Mouse (Mus musculus) embryonic facial prominence, embryonic 11.5 days (tissue): ENCODE measurements around the gene Gm20388. TPM values are rescaled to one million over a fixed set of nuclear protein-coding genes. Genes with fewer than 3 reads are reported as not detected.

Source experiments
- ATAC-seq: fragments of 200-750 bp; cut with Nextera tagmentation; replicated peaks from 2 replicates; pipeline ENCODE4 v1.8.0; 2017; ENCODE audit warnings: low read depth; ENCODE audit not compliant: insufficient number of reproducible peaks, low FRiP score, low TSS enrichment
- DNase-seq: peaks from one replicate; pipeline ENCODE4 v3.0.0-alpha.2; 2015; ENCODE audit warnings: low spot score
- H3K27ac ChIP-seq: fragments of 300-500 bp; sonication (generic); replicated peaks from 2 replicates; pipeline ENCODE4 v1.5.1; 2014; ENCODE audit warnings: mild to moderate bottlenecking, low read depth, low read length, control low read depth
- H3K27me3 ChIP-seq: fragments of 300-500 bp; sonication (generic); 2 replicates; pipeline ENCODE4 v1.6.1; 2014; ENCODE audit warnings: mild to moderate bottlenecking, low read length, moderate library complexity, mixed read lengths; ENCODE audit not compliant: control insufficient read depth, insufficient read depth
- H3K36me3 ChIP-seq: fragments of 300-500 bp; sonication (generic); replicated peaks from 2 replicates; pipeline ENCODE4 v1.6.1; 2014; ENCODE audit warnings: low read depth, mild to moderate bottlenecking, low read length, moderate library complexity, mixed read lengths; ENCODE audit not compliant: control insufficient read depth, insufficient read depth
- H3K4me1 ChIP-seq: fragments of 300-500 bp; sonication (generic); 2 replicates; pipeline ENCODE4 v1.6.1; 2014; ENCODE audit warnings: low read length, mixed read lengths; ENCODE audit not compliant: control insufficient read depth, insufficient read depth
- H3K4me2 ChIP-seq: fragments of 300-500 bp; sonication (generic); 2 replicates; pipeline ENCODE4 v1.6.1; 2014; ENCODE audit warnings: low read depth, mild to moderate bottlenecking, control low read depth, low read length, moderate library complexity
- H3K4me3 ChIP-seq: fragments of 300-500 bp; sonication (generic); 2 replicates; pipeline ENCODE4 v1.5.1; 2014; ENCODE audit warnings: low read depth, low read length, control low read depth
- H3K9ac ChIP-seq: fragments of 300-500 bp; sonication (generic); replicated peaks from 2 replicates; pipeline ENCODE4 v1.6.1; 2014; ENCODE audit warnings: mild to moderate bottlenecking, control low read depth, low read length
- H3K9me3 ChIP-seq: fragments of 300-500 bp; sonication (generic); replicated peaks from 2 replicates; pipeline ENCODE4 v1.6.1; 2016; ENCODE audit warnings: mild to moderate bottlenecking, low read length, inconsistent platforms, mixed read lengths; ENCODE audit not compliant: control insufficient read depth
- WGBS: fragments of 180-500 bp; shearing (Covaris S2); extraction: QIAGEN DNeasy Blood & Tissue Kit; methylation state at CpG from one replicate; pipeline ENCODE4 v1.1.7; 2014; 5-methylcytosine and 5-hydroxymethylcytosine counted together
- polyA plus RNA-seq: library from polyadenylated mRNA; unstranded; fragments of >200 nt; fragmentation: Nextera tagmentation; extraction: Ambion mirVana; gene quantifications from 2 replicates; pipeline ENCODE4 v1.2.1, GENCODE M21; 2014

Gene Gm20388
- polyA plus RNA-seq, 1 experiment from 2014 or later: 3.1 TPM

- Histone ChIP-seq H3K9ac (no peak overlapping the region), H3K36me3 (no peaks in the 10 kb centered on the region), H3K4me2 (no peak overlapping the region), H3K4me1 (peaks cover 10% of the 10 kb centered on the region), H3K27ac (no peak overlapping the region), H3K27me3 (no peaks in the 10 kb centered on the region), H3K4me3 (no peak overlapping the region), H3K9me3 (no peaks in the 10 kb centered on the region)
- ATAC-seq (no peak), DNase-seq (no peak)
- 75% methylated on average over 3 of the region's 3 CpGs for WGBS
Observed at GRCm38 (mm10) chr8:122526084-122526483, 2615.4 kb downstream of the Gm20388 start.

GRCm38 (mm10) chr8:122526526-122527170, 2616.0 kb downstream of the Gm20388 start:
- no peak for ATAC-seq
- H3K36me3 ChIP-seq: no peaks in the 10 kb centered on the region
- no peak overlapping the region for H3K27ac ChIP-seq
- peaks cover 10% of the 10 kb centered on the region for H3K4me1 ChIP-seq
- H3K9ac ChIP-seq: no peak overlapping the region
- no peaks in the 10 kb centered on the region for H3K9me3 ChIP-seq
- no peaks in the 10 kb centered on the region for H3K27me3 ChIP-seq
- WGBS: 57% methylated on average over 7 of the region's 7 CpGs
- H3K4me3 ChIP-seq: no peak overlapping the region
- no peak overlapping the region for H3K4me2 ChIP-seq
- DNase-seq: no peak

GRCm38 (mm10) chr8:122527937-122528336, 2617.3 kb downstream of the Gm20388 start:
- Histone ChIP-seq H3K9ac (no peak overlapping the region), H3K4me2 (no peak overlapping the region), H3K27ac (no peak overlapping the region), H3K9me3 (no peaks in the 10 kb centered on the region), H3K4me3 (no peak overlapping the region), H3K27me3 (no peaks in the 10 kb centered on the region), H3K36me3 (no peaks in the 10 kb centered on the region), H3K4me1 (peaks cover 10% of the 10 kb centered on the region)
- ATAC-seq (no peak), DNase-seq (no peak)
- WGBS: 91% methylated on average over 3 of the region's 3 CpGs

GRCm38 (mm10) chr8:122529159-122529558, 2618.5 kb downstream of the Gm20388 start:
- Histone ChIP-seq H3K4me1 (peaks cover 2% of the 10 kb centered on the region; the same call in 1 of the 2 replicates), H3K4me2 (no peak overlapping the region), H3K36me3 (no peaks in the 10 kb centered on the region), H3K9ac (no peak overlapping the region), H3K27me3 (no peaks in the 10 kb centered on the region), H3K27ac (no peak overlapping the region), H3K9me3 (no peaks in the 10 kb centered on the region), H3K4me3 (no peak overlapping the region)
- no peak for DNase-seq
- ATAC-seq: no peak
- WGBS: 92% methylated on average over 4 of the region's 4 CpGs

GRCm38 (mm10) chr8:122531312-122531711, 2620.7 kb downstream of the Gm20388 start:
- Histone ChIP-seq H3K9ac (0 out of 2 replicates have a peak overlapping the region, but pooled peaks have one; percentile 22), H3K4me3 (no peak overlapping the region), H3K4me1 (peaks cover 2% of the 10 kb centered on the region; the same call in 1 of the 2 replicates), H3K36me3 (no peaks in the 10 kb centered on the region), H3K27ac (no peak overlapping the region), H3K9me3 (no peaks in the 10 kb centered on the region), H3K27me3 (no peaks in the 10 kb centered on the region), H3K4me2 (no peak overlapping the region)
- no peak for ATAC-seq
- DNase-seq: no peak
- 69% methylated on average over 8 of the region's 8 CpGs for WGBS

- no peaks in the 10 kb centered on the region for H3K4me1 ChIP-seq
- no peak overlapping the region for H3K4me3 ChIP-seq
- H3K9me3 ChIP-seq: no peaks in the 10 kb centered on the region
- peak; percentile 67 for DNase-seq
- WGBS: 39% methylated on average over 6 of the region's 6 CpGs
- no peak overlapping the region for H3K4me2 ChIP-seq
- 0 out of 2 replicates have a peak overlapping the region, but pooled peaks have one; percentile 28 for H3K27ac ChIP-seq
- ATAC-seq: peak; percentile 58; the same call in 1 of the 2 replicates
- no peaks in the 10 kb centered on the region for H3K27me3 ChIP-seq
- H3K9ac ChIP-seq: no peak overlapping the region
- H3K36me3 ChIP-seq: no peaks in the 10 kb centered on the region
Observed at GRCm38 (mm10) chr8:122537033-122537432, 2626.4 kb downstream of the Gm20388 start.

GRCm38 (mm10) chr8:122537812-122538211, 2627.2 kb downstream of the Gm20388 start:
- DNase-seq (no peak), ATAC-seq (no peak)
- WGBS: 91% methylated on average over 2 of the region's 2 CpGs

GRCm38 (mm10) chr8:122538310-122539076, 2627.9 kb downstream of the Gm20388 start:
- Histone ChIP-seq H3K36me3 (no peaks in the 10 kb centered on the region), H3K4me1 (no peaks in the 10 kb centered on the region), H3K27ac (no peak overlapping the region), H3K4me3 (no peak overlapping the region), H3K4me2 (no peak overlapping the region), H3K9ac (no peak overlapping the region), H3K27me3 (no peaks in the 10 kb centered on the region), H3K9me3 (no peaks in the 10 kb centered on the region)
- WGBS: 84% methylated on average over 9 of the region's 9 CpGs
- ATAC-seq (no peak), DNase-seq (no peak)

More at GRCm38 (mm10) chr8:122537812-122538211, 2627.2 kb downstream of the Gm20388 start:
- H3K27ac ChIP-seq: peak overlapping the region; percentile 28; the same call in 1 of the 2 replicates
- no peaks in the 10 kb centered on the region for H3K9me3 ChIP-seq
- no peaks in the 10 kb centered on the region for H3K36me3 ChIP-seq
- no peak overlapping the region for H3K4me3 ChIP-seq
- H3K9ac ChIP-seq: no peak overlapping the region
- no peak overlapping the region for H3K4me2 ChIP-seq
- no peaks in the 10 kb centered on the region for H3K4me1 ChIP-seq
- H3K27me3 ChIP-seq: no peaks in the 10 kb centered on the region
